8 mouse cellular contexts compared by ENCODE assay signal in genomic region chr9:70671278-70671677, GRCm38 (mm10). TPM values are rescaled to one million over a fixed set of nuclear protein-coding genes. Genes with fewer than 3 reads are reported as not detected.
A peak's percentile ranks its signal among the peaks of the same experiment; 100 is the strongest.
DNase-seq lines count a peak whose midpoint lies in the region; ATAC-seq and TF ChIP-seq lines count a peak whose summit lies in the region.
"Had no signal": no experiment of that assay in that cellular context is flagged by ENCODE, and none has a peak within 500 bp of the region (broad histone marks: within the 10 kb centered on the region; RNA-seq: fewer than 3 reads in every experiment).

No protein-coding gene starts in this region.

- no peak for TF ChIP-seq POLR2A in bone marrow, adult 2 months (IDR thresholded peaks at IDR 0.05; ENCODE audit: borderline replicate concordance, control insufficient read depth, low read depth, low read length)

- 0 out of 2 replicates have a peak overlapping the region, but pooled peaks have one; percentile 34 for H3K9ac ChIP-seq in liver, postnatal 0 days (replicated peaks)
- no peak overlapping the region for H3K9ac ChIP-seq in stomach, postnatal 0 days (ENCODE audit: low read length)

- no peak for TF ChIP-seq CTCF in bone marrow, adult 2 months (IDR thresholded peaks at IDR 0.05; ENCODE audit: control insufficient read depth, insufficient read depth, low read length)
- no peak for TF ChIP-seq CTCF in liver, postnatal 0 days (IDR thresholded peaks at IDR 0.05; ENCODE audit: low read depth)
- no peak for TF ChIP-seq CTCF in stomach, postnatal 0 days (IDR thresholded peaks at IDR 0.05; ENCODE audit: low read depth)

- H3K9me3 ChIP-seq in liver, postnatal 0 days (ENCODE audit: low read length) = peaks cover 3% of the 10 kb centered on the region; the same call in 1 of the 2 replicates
- H3K9me3 ChIP-seq in stomach, postnatal 0 days (ENCODE audit: control insufficient read depth, low read length) = no peaks in the 10 kb centered on the region
- H3K9me3 ChIP-seq in limb, embryonic 10.5 days (replicated peaks) = no peaks in the 10 kb centered on the region

- 9% methylated on average over 6 of the region's 6 CpGs for WGBS in bone marrow, adult 2 months
- WGBS in liver, postnatal 0 days (ENCODE audit: insufficient replicate concordance) = 35% methylated on average over 6 of the region's 6 CpGs
- 68% methylated on average over 6 of the region's 6 CpGs for WGBS in stomach, postnatal 0 days
- WGBS in limb, embryonic 10.5 days = 80% methylated on average over 6 of the region's 6 CpGs

- H3K27me3 ChIP-seq in liver, postnatal 0 days (ENCODE audit: insufficient read depth, low read length) = no peaks in the 10 kb centered on the region
- no peaks in the 10 kb centered on the region for H3K27me3 ChIP-seq in stomach, postnatal 0 days (ENCODE audit: control insufficient read depth, insufficient read depth, low read length)
- no peaks in the 10 kb centered on the region for H3K27me3 ChIP-seq in limb, embryonic 10.5 days (ENCODE audit: low read depth, poor library complexity, severe bottlenecking)

- no peaks in the 10 kb centered on the region for H3K36me3 ChIP-seq in liver, postnatal 0 days (replicated peaks; ENCODE audit: insufficient read depth, low read length)
- no peaks in the 10 kb centered on the region for H3K36me3 ChIP-seq in stomach, postnatal 0 days (ENCODE audit: control insufficient read depth, insufficient read depth, low read length)
- no peaks in the 10 kb centered on the region for H3K36me3 ChIP-seq in limb, embryonic 10.5 days

- peak overlapping the region; percentile 52 for H3K4me2 ChIP-seq in liver, postnatal 0 days (ENCODE audit: low read depth, low read length)
- H3K4me2 ChIP-seq in stomach, postnatal 0 days (replicated peaks; ENCODE audit: low read depth) = no peak overlapping the region

- no peak overlapping the region for H3K4me3 ChIP-seq in bone marrow, adult 2 months (replicated peaks; ENCODE audit: control insufficient read depth, low read depth, low read length)
- H3K4me3 ChIP-seq in liver, postnatal 0 days (ENCODE audit: low read depth, low read length) = 0 out of 2 replicates have a peak overlapping the region, but pooled peaks have one; percentile 19
- no peak overlapping the region for H3K4me3 ChIP-seq in stomach, postnatal 0 days (ENCODE audit: low read depth, low read length)
- H3K4me3 ChIP-seq in limb, embryonic 10.5 days = no peak overlapping the region

- no peak for TF ChIP-seq EP300 in liver, postnatal 0 days (IDR thresholded peaks at IDR 0.05; ENCODE audit: low read depth)
- TF ChIP-seq EP300 in stomach, postnatal 0 days (optimal IDR thresholded peaks at IDR 0.05) = no peak

- H3K4me1 ChIP-seq in bone marrow, adult 2 months (ENCODE audit: control insufficient read depth, insufficient read depth, low read length) = no peaks in the 10 kb centered on the region; the same call in 1 of the 2 replicates
- H3K4me1 ChIP-seq in liver, postnatal 0 days (ENCODE audit: insufficient read depth) = peaks cover 27% of the 10 kb centered on the region
- H3K4me1 ChIP-seq in stomach, postnatal 0 days (replicated peaks; ENCODE audit: control insufficient read depth, insufficient read depth) = no peaks in the 10 kb centered on the region
- peaks cover 14% of the 10 kb centered on the region for H3K4me1 ChIP-seq in limb, embryonic 10.5 days

- peak overlapping the region; percentile 25 for H3K27ac ChIP-seq in bone marrow, adult 2 months (ENCODE audit: control insufficient read depth, insufficient read depth, low read depth, low read length, poor library complexity)
- peak overlapping the region; percentile 72 for H3K27ac ChIP-seq in liver, postnatal 0 days (ENCODE audit: low read depth)
- no peak overlapping the region for H3K27ac ChIP-seq in stomach, postnatal 0 days (replicated peaks)
- H3K27ac ChIP-seq in limb, embryonic 10.5 days = no peak overlapping the region

- peak; percentile 34 for DNase-seq in liver, postnatal 0 days
- no peak for DNase-seq in stomach, postnatal 0 days (ENCODE audit: low spot score)
- no peak for DNase-seq in right cerebral cortex, postnatal 25 days
- DNase-seq in limb, embryonic 10.5 days (ENCODE audit: low spot score) = no peak
- DNase-seq in cerebellum, postnatal 10 days = no peak
- DNase-seq: lung, adult 2 months had no signal

- ATAC-seq in CD4-positive, CD25-positive, alpha-beta regulatory T cell, adult 4 months = peak; percentile 96
- no peak for ATAC-seq in liver, postnatal 0 days
- peak; percentile 47; the same call in 1 of the 2 replicates for ATAC-seq in stomach, postnatal 0 days (ENCODE audit: low FRiP score, low TSS enrichment)

RNA-seq across cellular contexts. Expression of gene Adam10, which starts 7.5 kb away (rescaled TPM):
- polyA plus RNA-seq in CD4-positive, CD25-positive, alpha-beta regulatory T cell, adult 4 months (2017; shearing (Covaris generic)) = 10 to 100 TPM; 62.4 to 65.8 TPM
- polyA plus RNA-seq in bone marrow, adult 2 months (2011; ENCODE audit: insufficient read depth, insufficient read length, low replicate concordance, missing spikeins) = 36.8 and 50.8 TPM in 2 replicates
- polyA plus RNA-seq in liver, postnatal 0 days (2015; fragmentation: Nextera tagmentation; extraction: Ambion mirVana) = 30.3 and 36.7 TPM in 2 replicates
- 48.1 and 48.2 TPM in 2 replicates for polyA plus RNA-seq in stomach, postnatal 0 days (2015; fragmentation: Nextera tagmentation; extraction: Ambion mirVana)
- polyA plus RNA-seq in limb, embryonic 10.5 days (2016; fragmentation: Nextera tagmentation; extraction: Ambion mirVana) = 51.3 and 60.3 TPM in 2 replicates

RNA-seq across cellular contexts. Expression of gene Mindy2, which starts 14.3 kb away (rescaled TPM):
- 10 to 100 TPM in 1 of 2 experiments, 1 to 10 TPM in 1; 9.1 to 20.3 TPM for polyA plus RNA-seq in CD4-positive, CD25-positive, alpha-beta regulatory T cell, adult 4 months (2017; shearing (Covaris generic))
- 17.6 and 20.9 TPM in 2 replicates for polyA plus RNA-seq in bone marrow, adult 2 months (2011; ENCODE audit: insufficient read depth, insufficient read length, low replicate concordance, missing spikeins)
- 8.2 and 9.0 TPM in 2 replicates for polyA plus RNA-seq in liver, postnatal 0 days (2015; fragmentation: Nextera tagmentation; extraction: Ambion mirVana)
- 11.8 and 12.5 TPM in 2 replicates for polyA plus RNA-seq in stomach, postnatal 0 days (2015; fragmentation: Nextera tagmentation; extraction: Ambion mirVana)
- 1.5 and 3.0 TPM in 2 replicates for polyA plus RNA-seq in limb, embryonic 10.5 days (2016; fragmentation: Nextera tagmentation; extraction: Ambion mirVana)

RNA-seq across cellular contexts. Expression of gene Gm10642, which starts 15.2 kb away (rescaled TPM):
- polyA plus RNA-seq in CD4-positive, CD25-positive, alpha-beta regulatory T cell, adult 4 months (2017; shearing (Covaris generic)) = under 1 TPM; 0.39 to 0.61 TPM
- polyA plus RNA-seq in bone marrow, adult 2 months (2011; ENCODE audit: insufficient read depth, insufficient read length, low replicate concordance, missing spikeins) = 1.0 and 2.8 TPM in 2 replicates
- polyA plus RNA-seq in liver, postnatal 0 days (2015; fragmentation: Nextera tagmentation; extraction: Ambion mirVana) = 2.6 and 3.0 TPM in 2 replicates
- 2.0 and 2.6 TPM in 2 replicates for polyA plus RNA-seq in stomach, postnatal 0 days (2015; fragmentation: Nextera tagmentation; extraction: Ambion mirVana)
- 0.10 and 0.11 TPM in 2 replicates for polyA plus RNA-seq in limb, embryonic 10.5 days (2016; fragmentation: Nextera tagmentation; extraction: Ambion mirVana)

Comparison
In these comparisons a context has a peak if more than half of its experiments do, and no peak if none do; other contexts are left out.
1. H3K27ac ChIP-seq: peak in bone marrow, adult 2 months (single experiment) and liver, postnatal 0 days (single experiment); none in stomach, postnatal 0 days (single experiment) and limb, embryonic 10.5 days (single experiment).